Mouse (Mus musculus) forebrain, embryonic 15.5 days (tissue): Measurements from ENCODE around the gene Obp1a. TPM values are rescaled to one million over a fixed set of nuclear protein-coding genes. Genes with fewer than 3 reads are reported as not detected.

Experiments used
- ATAC-seq: fragments of 200-750 bp; cut with Nextera tagmentation; replicated peaks from 2 replicates; pipeline ENCODE4 v1.8.0; 2017; ENCODE audit warnings: mild to moderate bottlenecking, moderate TSS enrichment, moderate library complexity
- H3K27ac ChIP-seq: fragments of 300-500 bp; sonication (generic); replicated peaks from 2 replicates; pipeline ENCODE4 v1.5.1; 2015; ENCODE audit warnings: mild to moderate bottlenecking, inconsistent platforms
- H3K27me3 ChIP-seq: fragments of 300-500 bp; sonication (generic); 2 replicates; pipeline ENCODE4 v1.6.1; 2015; ENCODE audit warnings: inconsistent platforms
- H3K36me3 ChIP-seq: fragments of 300-500 bp; sonication (generic); 2 replicates; pipeline ENCODE4 v1.6.1; 2015; ENCODE audit warnings: mild to moderate bottlenecking, inconsistent platforms
- H3K4me1 ChIP-seq: fragments of 300-500 bp; sonication (generic); 2 replicates; pipeline ENCODE4 v1.6.1; 2015; ENCODE audit warnings: inconsistent platforms
- H3K4me2 ChIP-seq: fragments of 300-500 bp; sonication (generic); replicated peaks from 2 replicates; pipeline ENCODE4 v1.6.1; 2015; ENCODE audit warnings: mild to moderate bottlenecking, inconsistent platforms
- H3K4me3 ChIP-seq: fragments of 300-500 bp; sonication (generic); 2 replicates; pipeline ENCODE4 v1.5.1; 2015; ENCODE audit warnings: mild to moderate bottlenecking, inconsistent platforms
- H3K9ac ChIP-seq: fragments of 300-500 bp; sonication (generic); replicated peaks from 2 replicates; pipeline ENCODE4 v1.6.1; 2015; ENCODE audit warnings: mild to moderate bottlenecking, inconsistent platforms
- H3K9me3 ChIP-seq: fragments of 300-500 bp; sonication (generic); 2 replicates; pipeline ENCODE4 v1.6.1; 2016; ENCODE audit warnings: inconsistent platforms
- WGBS: fragments of 180-500 bp; shearing (Covaris S2); methylation state at CpG from one replicate; pipeline ENCODE4 v1.1.7; 2015; ENCODE audit warnings: mixed read lengths; 5-methylcytosine and 5-hydroxymethylcytosine counted together
- polyA plus RNA-seq: library from polyadenylated mRNA; unstranded; fragments of >200 nt; fragmentation: Nextera tagmentation; extraction: Ambion mirVana; gene quantifications from 2 replicates; pipeline ENCODE4 v1.2.1, GENCODE M21; 2015

Gene Obp1a
- not detected in 2 replicates for polyA plus RNA-seq

- H3K9ac ChIP-seq, result no peak within 1 kb of the TSS
- no peak within 1 kb of the TSS for H3K4me2 ChIP-seq
- no peaks in the 10 kb centered on the region for H3K27me3 ChIP-seq
- no peak within 1 kb of the TSS for H3K4me3 ChIP-seq
- no peak within 1 kb of the TSS for H3K27ac ChIP-seq
- no peaks in the 10 kb centered on the region for H3K4me1 ChIP-seq
- H3K9me3 ChIP-seq, result no peaks in the 10 kb centered on the region
- ATAC-seq, result no peak
- H3K36me3 ChIP-seq, result no peaks in the 10 kb centered on the region
These were observed at the start of gene Obp1a for GRCm38 (mm10) chrX:78091274-78091673. TSS of gene Obp1a (minus strand) at chrX:78091374.

- Histone ChIP-seq H3K4me3 (no peak within 1 kb of the TSS), H3K27ac (no peak within 1 kb of the TSS), H3K27me3 (no peaks in the 10 kb centered on the region), H3K9ac (no peak within 1 kb of the TSS), H3K4me2 (no peak within 1 kb of the TSS), H3K36me3 (no peaks in the 10 kb centered on the region), H3K9me3 (no peaks in the 10 kb centered on the region), H3K4me1 (no peaks in the 10 kb centered on the region)
- ATAC-seq, result no peak
- WGBS, result 66% methylated on average over 1 of the region's 1 CpGs
These were observed 34.0 kb upstream of the Obp1a start, which contains the start of gene Gm5938 for GRCm38 (mm10) chrX:78125167-78125566. TSS of gene Gm5938 (plus strand) at chrX:78125467.

Other genes starting within 250 kb of the Obp1a start
- gene Pbsn, start 237.8 kb downstream of the Obp1a start, polyA plus RNA-seq, result not detected in 2 replicates
- not detected in 2 replicates for gene Gm14744, start 226.6 kb downstream of the Obp1a start, polyA plus RNA-seq
- gene 5430402E10Rik, start 166.3 kb downstream of the Obp1a start, polyA plus RNA-seq, result not detected in 2 replicates
- not detected in 2 replicates for gene Gm5938, start 34.1 kb upstream of the Obp1a start, polyA plus RNA-seq
- not detected in 2 replicates for gene Obp1b, start 95.4 kb upstream of the Obp1a start, polyA plus RNA-seq
- gene Gm14743, start 154.5 kb upstream of the Obp1a start, polyA plus RNA-seq, result not detected in 2 replicates